Mouse (Mus musculus): ENCODE measurements around the gene Gnai1. TPM values are rescaled to one million over a fixed set of nuclear protein-coding genes. Genes with fewer than 3 reads are reported as not detected.

The Gnai1 gene
- total and polyA plus RNA-seq, 2 experiments from 2014 or later = 17.0 to 19.2 TPM

DNA sequence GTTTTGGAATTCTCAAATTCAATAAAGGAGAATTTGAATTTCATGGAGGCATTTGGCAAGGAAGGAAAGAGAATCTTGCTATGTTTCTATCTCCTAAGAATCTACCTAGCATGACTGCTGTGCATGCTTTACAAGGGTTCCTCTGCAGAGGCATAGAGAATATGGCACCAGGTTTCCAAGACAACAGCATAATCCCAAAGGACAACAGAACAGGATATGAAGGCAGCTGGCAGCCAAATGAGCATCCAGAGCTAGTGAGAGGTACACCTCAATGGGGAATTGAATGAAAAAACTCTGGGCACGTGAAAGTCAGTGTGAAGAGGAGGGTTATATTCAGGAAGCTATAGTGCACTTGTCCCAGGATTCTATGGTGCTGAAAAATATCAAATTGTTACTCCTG is 130.8 kb downstream of the Gnai1 start:
- H3K4me2 ChIP-seq (ENCODE audit: low read depth, low read length) = no peak overlapping the region
- no peak for DNase-seq (ENCODE audit: low spot score)
- no peaks in the 10 kb centered on the region for H3K27me3 ChIP-seq (ENCODE audit: control insufficient read depth, insufficient read depth, low read length)
- TF ChIP-seq EP300 (IDR thresholded peaks at IDR 0.05; ENCODE audit: low read depth) = no peak
- no peak for ATAC-seq (ENCODE audit: insufficient read depth, low read depth)
- no peaks in the 10 kb centered on the region for H3K4me1 ChIP-seq (ENCODE audit: control insufficient read depth, insufficient read depth)
- H3K36me3 ChIP-seq (replicated peaks; ENCODE audit: control insufficient read depth, insufficient read depth, low read length) = no peaks in the 10 kb centered on the region
- no peak overlapping the region for H3K9ac ChIP-seq (replicated peaks; ENCODE audit: low read depth, low read length)
- 53% methylated on average over 1 of the region's 1 CpGs for WGBS
- H3K9me3 ChIP-seq (replicated peaks; ENCODE audit: control insufficient read depth, low read length) = no peaks in the 10 kb centered on the region
- no peak overlapping the region for H3K27ac ChIP-seq (ENCODE audit: low read depth)
- no peak overlapping the region for H3K4me3 ChIP-seq (ENCODE audit: low read depth, low read length)

GRCm38 (mm10) chr5:18228866-18229265 is 131.3 kb downstream of the Gnai1 start:
- no peak overlapping the region for H3K27ac ChIP-seq (ENCODE audit: low read depth)
- TF ChIP-seq CTCF (IDR thresholded peaks at IDR 0.05; ENCODE audit: low read depth) (no peak), EP300 (IDR thresholded peaks at IDR 0.05; ENCODE audit: low read depth) (no peak)
- DNase-seq (ENCODE audit: low spot score) (no peak), ATAC-seq (ENCODE audit: insufficient read depth, low read depth) (no peak)
- H3K9me3 ChIP-seq (replicated peaks; ENCODE audit: control insufficient read depth, low read length) = no peaks in the 10 kb centered on the region
- no peaks in the 10 kb centered on the region for H3K27me3 ChIP-seq (ENCODE audit: control insufficient read depth, insufficient read depth, low read length)
- H3K36me3 ChIP-seq (replicated peaks; ENCODE audit: control insufficient read depth, insufficient read depth, low read length) = no peaks in the 10 kb centered on the region
- H3K4me3 ChIP-seq (ENCODE audit: low read depth, low read length) = no peak overlapping the region
- 66% methylated on average over 7 of the region's 7 CpGs for WGBS
- H3K9ac ChIP-seq (replicated peaks; ENCODE audit: low read depth, low read length) = no peak overlapping the region
- H3K4me2 ChIP-seq (ENCODE audit: low read depth, low read length) = no peak overlapping the region
- no peaks in the 10 kb centered on the region for H3K4me1 ChIP-seq (ENCODE audit: control insufficient read depth, insufficient read depth)

GRCm38 (mm10) chr5:18220873-18221272 is 139.3 kb downstream of the Gnai1 start:
- Histone ChIP-seq H3K36me3 (replicated peaks; ENCODE audit: control insufficient read depth, insufficient read depth, low read length) (no peaks in the 10 kb centered on the region), H3K27me3 (ENCODE audit: control insufficient read depth, insufficient read depth, low read length) (no peaks in the 10 kb centered on the region), H3K9ac (replicated peaks; ENCODE audit: low read depth, low read length) (no peak overlapping the region), H3K27ac (ENCODE audit: low read depth) (no peak overlapping the region), H3K4me1 (ENCODE audit: control insufficient read depth, insufficient read depth) (no peaks in the 10 kb centered on the region), H3K4me3 (ENCODE audit: low read depth, low read length) (no peak overlapping the region), H3K4me2 (ENCODE audit: low read depth, low read length) (no peak overlapping the region), H3K9me3 (replicated peaks; ENCODE audit: control insufficient read depth, low read length) (no peaks in the 10 kb centered on the region)
- 29% methylated on average over 1 of the region's 1 CpGs for WGBS
- DNase-seq (ENCODE audit: low spot score) (no peak), ATAC-seq (ENCODE audit: insufficient read depth, low read depth) (no peak)
- TF ChIP-seq CTCF (IDR thresholded peaks at IDR 0.05; ENCODE audit: low read depth) (no peak), EP300 (IDR thresholded peaks at IDR 0.05; ENCODE audit: low read depth) (no peak)

GRCm38 (mm10) chr5:18218292-18218691 is 141.9 kb downstream of the Gnai1 start:
- Histone ChIP-seq H3K9me3 (replicated peaks; ENCODE audit: control insufficient read depth, low read length) (no peaks in the 10 kb centered on the region), H3K4me1 (ENCODE audit: control insufficient read depth, insufficient read depth) (no peaks in the 10 kb centered on the region), H3K27ac (ENCODE audit: low read depth) (no peak overlapping the region), H3K27me3 (ENCODE audit: control insufficient read depth, insufficient read depth, low read length) (no peaks in the 10 kb centered on the region), H3K9ac (replicated peaks; ENCODE audit: low read depth, low read length) (no peak overlapping the region), H3K4me2 (ENCODE audit: low read depth, low read length) (no peak overlapping the region), H3K36me3 (replicated peaks; ENCODE audit: control insufficient read depth, insufficient read depth, low read length) (no peaks in the 10 kb centered on the region), H3K4me3 (ENCODE audit: low read depth, low read length) (no peak overlapping the region)
- 61% methylated on average over 2 of the region's 2 CpGs for WGBS
- no peak for ATAC-seq (ENCODE audit: insufficient read depth, low read depth)
- no peak for DNase-seq (ENCODE audit: low spot score)
- no peak for TF ChIP-seq EP300 (IDR thresholded peaks at IDR 0.05; ENCODE audit: low read depth)
- no peak for TF ChIP-seq CTCF (IDR thresholded peaks at IDR 0.05; ENCODE audit: low read depth)

DNA sequence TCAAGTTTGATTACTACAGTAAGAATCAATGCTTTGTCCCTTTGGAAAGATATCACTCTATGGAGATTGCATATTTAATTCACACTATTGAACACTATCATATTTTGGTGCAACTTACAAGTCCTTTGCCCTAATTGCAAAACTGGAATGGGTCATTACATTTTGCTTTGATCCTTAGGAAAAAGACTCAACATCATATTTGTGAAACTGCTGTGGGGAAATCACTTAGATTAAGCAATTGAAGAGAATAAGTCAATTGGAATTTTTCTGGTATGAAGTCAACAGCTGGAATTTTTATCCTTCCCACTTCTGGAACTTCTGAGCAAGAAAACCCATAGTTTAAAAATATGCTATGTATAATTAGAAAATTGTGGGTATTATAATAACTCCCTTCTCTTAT is 142.3 kb downstream of the Gnai1 start:
- TF ChIP-seq EP300 (IDR thresholded peaks at IDR 0.05; ENCODE audit: low read depth) (no peak), CTCF (IDR thresholded peaks at IDR 0.05; ENCODE audit: low read depth) (no peak)
- no peaks in the 10 kb centered on the region for H3K36me3 ChIP-seq (replicated peaks; ENCODE audit: control insufficient read depth, insufficient read depth, low read length)
- no peak overlapping the region for H3K4me2 ChIP-seq (ENCODE audit: low read depth, low read length)
- H3K4me3 ChIP-seq (ENCODE audit: low read depth, low read length) = no peak overlapping the region
- no peaks in the 10 kb centered on the region for H3K9me3 ChIP-seq (replicated peaks; ENCODE audit: control insufficient read depth, low read length)
- no peak overlapping the region for H3K9ac ChIP-seq (replicated peaks; ENCODE audit: low read depth, low read length)
- no peak overlapping the region for H3K27ac ChIP-seq (ENCODE audit: low read depth)
- DNase-seq (ENCODE audit: low spot score) = no peak
- H3K4me1 ChIP-seq (ENCODE audit: control insufficient read depth, insufficient read depth) = no peaks in the 10 kb centered on the region
- no peaks in the 10 kb centered on the region for H3K27me3 ChIP-seq (ENCODE audit: control insufficient read depth, insufficient read depth, low read length)
- no peak for ATAC-seq (ENCODE audit: insufficient read depth, low read depth)

Measured in heart, postnatal 0 days (tissue).